Mouse (Mus musculus) G1E (cell line): ENCODE data around the gene Tap2. TPM values are rescaled to one million over a fixed set of nuclear protein-coding genes. Genes with fewer than 3 reads are reported as not detected.

Experiments used
- ATAC-seq: 2 replicates; pipeline ENCODE4 v1.8.0; 2016; ENCODE audit warnings: mild to moderate bottlenecking; ENCODE audit not compliant: insufficient number of reproducible peaks, poor library complexity, low FRiP score, severe bottlenecking; ENCODE audit errors: extremely low read depth
- DNase-seq: peaks from one replicate; pipeline ENCODE4 v3.0.0; 2012; ENCODE audit warnings: low spot score
- H3K27me3 ChIP-seq: 2 replicates; pipeline ENCODE4 v1.6.1; 2012; ENCODE audit warnings: mild to moderate bottlenecking, low read length, inconsistent platforms; ENCODE audit not compliant: insufficient read depth
- H3K36me3 ChIP-seq: replicated peaks from 2 replicates; pipeline ENCODE3; 2012; ENCODE audit warnings: mild to moderate bottlenecking, inconsistent platforms
- H3K4me1 ChIP-seq: 2 replicates; pipeline ENCODE4 v1.6.1; 2012; ENCODE audit warnings: low read depth, low read length, inconsistent platforms, mixed read lengths; ENCODE audit not compliant: insufficient read depth
- H3K4me3 ChIP-seq: 2 replicates; pipeline ENCODE4 v1.5.1; 2012; ENCODE audit warnings: low read depth, mild to moderate bottlenecking, inconsistent platforms, low read length, moderate library complexity, mixed read lengths
- H3K9me3 ChIP-seq: replicated peaks from 2 replicates; pipeline ENCODE4 v1.6.1; 2012; ENCODE audit warnings: inconsistent platforms
- CTCF ChIP-seq: IDR thresholded peaks from 2 replicates; pipeline ENCODE4 v1.5.1; 2012; ENCODE audit warnings: low read depth, low read length, inconsistent platforms, mixed read lengths
- GATA1 ChIP-seq: IDR thresholded peaks from 2 replicates; pipeline ENCODE4 v1.6.1; 2012; ENCODE audit warnings: borderline replicate concordance, low read length, inconsistent platforms, mixed read lengths
- GATA2 ChIP-seq: IDR thresholded peaks from 2 replicates; pipeline ENCODE4 v1.6.1; 2012; ENCODE audit warnings: low read depth, low read length, inconsistent platforms, borderline replicate concordance
- POLR2AphosphoS5 ChIP-seq: IDR thresholded peaks from 2 replicates; pipeline ENCODE4 v1.6.1; 2012; ENCODE audit warnings: low read depth, low read length, inconsistent platforms; ENCODE audit not compliant: insufficient replicate concordance
- TAL1 ChIP-seq: conservative IDR thresholded peaks from 2 replicates; pipeline ENCODE4 v1.6.1; 2012; ENCODE audit warnings: low read depth, low read length, inconsistent platforms, mixed read lengths
- polyA plus RNA-seq: library from polyadenylated mRNA; stranded (reverse); fragments of >175 nt; gene quantifications from 2 replicates; pipeline ENCODE4 v1.2.3, GENCODE M21; 2012
- total RNA-seq, 2 experiments: library from RNA; stranded (forward) in 1 of 2; stranded (reverse) in 1 of 2; fragments of 200-1000 nt in 1 of 2; fragments of >200 nt in 1 of 2; fragmentation: Nextera tagmentation in 1 of 2; gene quantifications; 2 replicates each; pipeline ENCODE4 v1.2.3; 2014 to 2017

Tap2 gene
- total and polyA plus RNA-seq, 3 experiments, result 8.7 to 56.4 (median 13.4) TPM

GRCm38 (mm10) chr17:34209680-34210079 lies 6.4 kb downstream of the Tap2 start:
- H3K4me3 ChIP-seq, result no peak overlapping the region
- no peaks in the 10 kb centered on the region for H3K27me3 ChIP-seq
- H3K4me1 ChIP-seq, result peaks cover 79% of the 10 kb centered on the region
- no peak for DNase-seq
- no peak for TF ChIP-seq CTCF
- TF ChIP-seq POLR2AphosphoS5, result no peak
- no peak for TF ChIP-seq GATA1
- no peak for TF ChIP-seq TAL1
- no peak for TF ChIP-seq GATA2
- peaks cover 72% of the 10 kb centered on the region for H3K36me3 ChIP-seq
- no peak for ATAC-seq
- H3K9me3 ChIP-seq, result peaks cover 3% of the 10 kb centered on the region

GRCm38 (mm10) chr17:34210599-34210998 lies 7.3 kb downstream of the Tap2 start:
- peak; percentile 70 for TF ChIP-seq TAL1
- no peak for TF ChIP-seq GATA2
- ATAC-seq (peak; percentile 91), DNase-seq (peak; percentile 74)
- Histone ChIP-seq H3K27me3 (no peaks in the 10 kb centered on the region), H3K4me3 (peak overlapping the region; percentile 47; the same call in 1 of the 2 replicates), H3K4me1 (peaks cover 72% of the 10 kb centered on the region), H3K9me3 (peaks cover 3% of the 10 kb centered on the region), H3K36me3 (peaks cover 77% of the 10 kb centered on the region)

GRCm38 (mm10) chr17:34211746-34212365 lies 8.5 kb downstream of the Tap2 start:
- no peak for DNase-seq
- H3K36me3 ChIP-seq, result peaks cover 79% of the 10 kb centered on the region
- no peak for ATAC-seq
- H3K9me3 ChIP-seq, result peaks cover 3% of the 10 kb centered on the region
- H3K4me3 ChIP-seq, result peak overlapping the region; percentile 50; the same call in 1 of the 2 replicates
- no peak for TF ChIP-seq TAL1
- TF ChIP-seq POLR2AphosphoS5, result no peak
- TF ChIP-seq CTCF, result no peak
- TF ChIP-seq GATA2, result no peak
- no peak for TF ChIP-seq GATA1
- H3K27me3 ChIP-seq, result no peaks in the 10 kb centered on the region
- H3K4me1 ChIP-seq, result peaks cover 64% of the 10 kb centered on the region

DNA sequence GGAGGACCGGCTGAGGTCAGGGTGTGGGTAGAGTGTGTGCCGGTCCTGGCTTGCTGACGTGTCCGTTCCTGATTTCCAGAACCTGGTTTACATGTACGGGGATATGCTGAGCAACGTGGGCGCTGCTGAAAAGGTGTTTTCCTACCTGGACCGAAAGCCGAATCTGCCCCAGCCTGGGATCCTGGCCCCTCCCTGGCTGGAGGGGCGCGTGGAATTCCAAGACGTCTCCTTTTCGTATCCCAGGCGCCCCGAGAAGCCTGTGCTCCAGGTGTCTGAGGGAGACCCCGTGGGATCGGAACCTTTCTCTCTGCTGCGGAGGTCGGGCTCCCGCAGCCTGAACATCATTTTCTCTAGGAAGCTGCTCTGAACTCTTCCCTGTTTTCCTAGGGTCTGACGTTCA lies 10.6 kb downstream of the Tap2 start:
- Histone ChIP-seq H3K4me1 (peaks cover 54% of the 10 kb centered on the region), H3K4me3 (no peak overlapping the region), H3K9me3 (peaks cover 7% of the 10 kb centered on the region), H3K36me3 (peaks cover 82% of the 10 kb centered on the region), H3K27me3 (no peaks in the 10 kb centered on the region)
- ATAC-seq (no peak), DNase-seq (no peak)
- TF ChIP-seq POLR2AphosphoS5 (no peak), GATA2 (no peak), TAL1 (no peak), GATA1 (no peak), CTCF (no peak)

DNA sequence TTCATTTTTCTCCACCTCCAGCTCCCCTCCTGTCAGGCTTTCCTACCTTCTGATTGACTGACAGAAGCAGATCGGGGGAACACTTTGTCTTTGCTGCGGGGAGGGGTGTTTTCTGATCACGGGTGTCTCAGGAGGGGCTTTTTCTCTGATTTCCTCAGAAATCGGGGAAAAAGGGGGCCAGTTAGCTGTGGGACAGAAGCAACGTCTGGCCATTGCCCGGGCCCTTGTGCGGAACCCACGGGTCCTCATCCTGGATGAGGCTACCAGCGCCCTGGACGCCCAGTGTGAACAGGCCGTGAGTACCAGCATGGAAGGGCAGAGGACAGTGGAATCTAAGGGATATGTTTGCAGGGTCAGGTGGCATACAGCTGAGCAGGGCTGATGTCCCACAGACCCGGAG lies 11.8 kb downstream of the Tap2 start:
- no peak for ATAC-seq
- H3K4me1 ChIP-seq, result peaks cover 42% of the 10 kb centered on the region
- H3K36me3 ChIP-seq, result peaks cover 71% of the 10 kb centered on the region
- H3K27me3 ChIP-seq, result no peaks in the 10 kb centered on the region
- no peak overlapping the region for H3K4me3 ChIP-seq
- TF ChIP-seq GATA1 (no peak), GATA2 (no peak), POLR2AphosphoS5 (no peak), TAL1 (no peak), CTCF (no peak)
- DNase-seq, result no peak
- peaks cover 6% of the 10 kb centered on the region; the same call in 1 of the 2 replicates for H3K9me3 ChIP-seq

DNA sequence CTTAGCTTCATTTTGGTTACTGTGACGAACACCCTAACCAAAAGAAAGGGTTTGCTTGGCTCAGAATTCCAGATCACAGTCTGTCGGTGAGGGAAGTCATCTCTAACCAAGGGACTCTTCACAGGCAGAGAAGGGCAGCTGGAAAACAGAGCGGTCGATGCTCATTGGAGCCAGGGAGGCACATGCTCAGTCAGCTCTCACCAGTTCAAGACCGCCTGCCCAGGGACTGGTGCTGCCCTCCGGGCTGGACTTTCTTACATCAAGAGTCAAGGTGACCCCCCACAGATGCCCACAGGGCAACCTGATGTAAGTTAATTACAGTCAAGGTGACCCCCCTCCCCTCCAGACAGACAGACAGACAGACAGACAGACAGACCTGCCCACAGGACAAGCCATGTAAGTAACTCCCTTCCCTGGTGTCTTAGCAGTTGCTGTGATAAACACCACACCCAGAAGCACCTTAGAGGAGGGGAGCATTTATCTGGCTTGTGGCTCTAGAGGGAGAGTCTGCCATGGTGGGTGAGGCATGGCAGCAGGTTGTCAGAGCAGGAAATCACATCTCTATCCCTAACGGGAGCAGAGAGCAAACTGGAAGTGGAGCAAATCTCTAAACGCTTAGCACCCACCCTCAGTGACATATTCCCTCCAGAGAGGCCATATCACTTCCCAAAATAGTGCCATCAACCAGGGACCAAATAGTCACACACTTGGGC lies 14.0 kb downstream of the Tap2 start:
- H3K9me3 ChIP-seq, result peaks cover 6% of the 10 kb centered on the region; the same call in 1 of the 2 replicates
- ATAC-seq, result no peak
- no peak for DNase-seq
- TF ChIP-seq GATA2 (no peak), TAL1 (no peak), POLR2AphosphoS5 (no peak)
- H3K4me1 ChIP-seq, result peaks cover 22% of the 10 kb centered on the region
- H3K36me3 ChIP-seq, result peaks cover 59% of the 10 kb centered on the region
- no peaks in the 10 kb centered on the region for H3K27me3 ChIP-seq
- no peak overlapping the region for H3K4me3 ChIP-seq
